Mouse (Mus musculus): ENCODE data around the gene Prkca.
A peak's percentile ranks its signal among the peaks of the same experiment; 100 is the strongest.

- TF ChIP-seq POLR2A (IDR thresholded peaks at IDR 0.05; ENCODE audit: control insufficient read depth in 1 of 2, insufficient read depth in 1 of 2, low read depth in 1 of 2, low read length in 2 of 2, poor library complexity in 1 of 2) (peak in 1 of 2 experiments; percentile 69; a peak in 2 of 4 replicates), RAD21 (IDR thresholded peaks at IDR 0.05; ENCODE audit: low read depth, low read length) (no peak)
Observed at GRCm38 (mm10) chr11:108248218-108249046, 95.3 kb downstream of the Prkca start.

All from MEL (cell line).